Comparison of ENCODE assay signal across 13 mouse cellular contexts in the genomic region with DNA sequence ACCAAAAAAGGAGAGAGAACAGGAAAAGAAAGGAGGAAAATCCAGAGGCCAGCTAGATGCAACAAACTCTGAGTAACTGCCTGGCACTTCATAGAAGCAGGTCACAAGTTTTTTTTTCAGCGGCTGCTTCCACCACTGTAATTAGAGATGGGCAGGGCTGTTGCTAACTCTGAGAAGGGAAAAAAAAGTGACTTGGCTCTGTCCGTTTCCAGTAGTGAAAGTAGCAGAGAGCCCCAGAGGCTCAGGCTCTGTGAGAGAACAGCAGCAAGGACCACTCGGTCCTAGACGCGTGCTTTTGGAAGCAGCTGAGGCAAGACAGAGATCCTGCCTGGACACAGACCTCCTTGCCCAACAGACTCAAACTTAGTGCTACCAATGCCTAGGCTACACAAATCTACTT. TPM values are rescaled to one million over a fixed set of nuclear protein-coding genes. Genes with fewer than 3 reads are reported as not detected.
DNase-seq lines count a peak whose midpoint lies in the region; TF ChIP-seq lines count a peak whose summit lies in the region.
"Had no signal": no experiment of that assay in that cellular context is flagged by ENCODE, and none has a peak within 500 bp of the region (broad histone marks: within the 10 kb centered on the region; RNA-seq: fewer than 3 reads in every experiment).

No protein-coding gene starts in this region.

- H3K4me3 ChIP-seq in embryonic fibroblast, embryonic 13.5 days (ENCODE audit: insufficient read depth, low read length): no peak overlapping the region

- DNase-seq in adrenal gland, postnatal 14 days: peak; percentile 13
- no peak for DNase-seq in adrenal gland, postnatal 36 days
- peak; percentile 19 for DNase-seq in kidney, postnatal 10 days
- no peak for DNase-seq in kidney, adult 18-20 months
- DNase-seq in heart, postnatal 4 days: peak; percentile 23
- DNase-seq in layer of hippocampus, postnatal 10 days (ENCODE audit: low spot score in 2 of 2): no peak
- no peak for DNase-seq in layer of hippocampus, postnatal 25 days (ENCODE audit: extremely low spot score in 1 of 2, low spot score in 1 of 2)
- DNase-seq: adrenal gland, postnatal 25 days; cerebellum, adult 2 months; spleen, adult 18-20 months; thymus, adult 2 months had no signal

- H3K27ac ChIP-seq in embryonic fibroblast, embryonic 13.5 days (ENCODE audit: insufficient read depth, low read length): peak overlapping the region; percentile 79
- H3K27ac ChIP-seq: liver, embryonic 14.5 days had no signal

- H3K4me1 ChIP-seq in embryonic fibroblast, embryonic 13.5 days (ENCODE audit: control insufficient read depth, insufficient read depth, low read length): peaks cover 10% of the 10 kb centered on the region

- peak; percentile 51; the same call in 1 of the 2 replicates for TF ChIP-seq POLR2A in embryonic fibroblast, embryonic 13.5 days (IDR thresholded peaks at IDR 0.05; ENCODE audit: low read depth, low read length)

- TF ChIP-seq CTCF in embryonic fibroblast, embryonic 13.5 days (IDR thresholded peaks at IDR 0.05; ENCODE audit: borderline replicate concordance, insufficient read depth, low read length): no peak

RNA-seq across cellular contexts. Expression of a gene that starts 6.7 kb away (rescaled TPM):
- total RNA-seq in adrenal gland, postnatal 14 days (2021): 25.6 and 429 TPM in 2 replicates
- under 1 TPM in 1 of 2 experiments, not detected in 1; 0.86 TPM for total RNA-seq in adrenal gland, postnatal 36 days (2021)
- not detected in 2 replicates for polyA plus RNA-seq in embryonic fibroblast, embryonic 13.5 days (2011; ENCODE audit: insufficient read length, low read depth, missing spikeins)
- total RNA-seq in heart, postnatal 4 days (2021): under 1 TPM in 1 of 2 experiments, not detected in 1; 0.24 TPM
- under 1 TPM in 1 of 2 experiments, not detected in 1; 0.58 TPM for total RNA-seq in layer of hippocampus, postnatal 10 days (2021)
- total RNA-seq in layer of hippocampus, postnatal 25 days (2021): 1 to 10 TPM; 1.2 to 1.5 TPM
- total RNA-seq: adrenal gland, postnatal 25 days had no signal

RNA-seq across cellular contexts. Expression of a gene that starts 7.3 kb away (rescaled TPM):
- 9.3 and 15.9 TPM in 2 replicates for total RNA-seq in adrenal gland, postnatal 14 days (2021)
- 10 to 100 TPM in 1 of 2 experiments, 1 to 10 TPM in 1; 8.0 to 12.7 TPM for total RNA-seq in adrenal gland, postnatal 36 days (2021)
- polyA plus RNA-seq in embryonic fibroblast, embryonic 13.5 days (2011; ENCODE audit: insufficient read length, low read depth, missing spikeins): 43.2 and 45.5 TPM in 2 replicates
- total RNA-seq in heart, postnatal 4 days (2021): 10 to 100 TPM; 52.2 to 57.1 TPM
- total RNA-seq in layer of hippocampus, postnatal 10 days (2021): 100 to 1,000 TPM; 134 to 136 TPM
- 100 to 1,000 TPM; 211 to 215 TPM for total RNA-seq in layer of hippocampus, postnatal 25 days (2021)

Comparison
In these comparisons a context has a peak if more than half of its experiments do, and no peak if none do; other contexts are left out.
1. DNase-seq: peak in adrenal gland, postnatal 14 days (single experiment), kidney, postnatal 10 days (single experiment) and heart, postnatal 4 days (single experiment); none in adrenal gland, postnatal 36 days (0 of 2), kidney, adult 18-20 months (single experiment), layer of hippocampus, postnatal 10 days (0 of 2) and layer of hippocampus, postnatal 25 days (0 of 2).
2. RNA of a gene that starts 6.7 kb away (total RNA-seq): 25.6 to 429 TPM in adrenal gland, postnatal 14 days; 1.2 to 1.5 TPM in layer of hippocampus, postnatal 25 days, 0.86 TPM in adrenal gland, postnatal 36 days, 0.58 TPM in layer of hippocampus, postnatal 10 days and 0.24 TPM in heart, postnatal 4 days; every median in the first group is over 10 times any median in the second.